ENCODE assay signal across 8 mouse cellular contexts in genomic region chr16:43334411-43335150, GRCm38 (mm10).
DNase-seq lines count a peak whose midpoint lies in the region; ATAC-seq and TF ChIP-seq lines count a peak whose summit lies in the region.

No protein-coding gene starts in this region.

- H3K4me2 ChIP-seq in lung, embryonic 14.5 days, result 0 out of 2 replicates have a peak overlapping the region, but pooled peaks have one; percentile 16

- no peaks in the 10 kb centered on the region for H3K9me3 ChIP-seq in lung, embryonic 14.5 days (ENCODE audit: low read depth, low read length)
- H3K9me3 ChIP-seq in heart, embryonic 10.5 days, result no peaks in the 10 kb centered on the region

- H3K4me1 ChIP-seq in lung, embryonic 14.5 days (ENCODE audit: insufficient read depth), result no peaks in the 10 kb centered on the region
- peaks cover 22% of the 10 kb centered on the region for H3K4me1 ChIP-seq in lung, adult 2 months (ENCODE audit: control insufficient read depth, insufficient read depth, low read length)
- H3K4me1 ChIP-seq in heart, embryonic 10.5 days, result peaks cover 17% of the 10 kb centered on the region

- H3K36me3 ChIP-seq in lung, embryonic 14.5 days (ENCODE audit: insufficient read depth), result no peaks in the 10 kb centered on the region
- no peaks in the 10 kb centered on the region for H3K36me3 ChIP-seq in heart, embryonic 10.5 days

- no peak for TF ChIP-seq CTCF in lung, embryonic 14.5 days (IDR thresholded peaks at IDR 0.05; ENCODE audit: low read depth)
- TF ChIP-seq CTCF in lung, adult 2 months (IDR thresholded peaks at IDR 0.05; ENCODE audit: insufficient read depth, low read length), result no peak

- ATAC-seq in lung, embryonic 14.5 days (ENCODE audit: insufficient read depth), result peak; percentile 64; the same call in 1 of the 2 replicates

- WGBS in lung, embryonic 14.5 days, result 20% methylated on average over 11 of the region's 11 CpGs
- WGBS in lung, adult 2 months, result 12% methylated on average over 11 of the region's 11 CpGs
- 21% methylated on average over 11 of the region's 11 CpGs for WGBS in heart, embryonic 10.5 days

- no peaks in the 10 kb centered on the region for H3K27me3 ChIP-seq in lung, embryonic 14.5 days (ENCODE audit: insufficient read depth, low read length)
- H3K27me3 ChIP-seq in heart, embryonic 10.5 days (ENCODE audit: insufficient read depth, poor library complexity, severe bottlenecking), result no peaks in the 10 kb centered on the region

- no peak overlapping the region for H3K4me3 ChIP-seq in lung, embryonic 14.5 days (ENCODE audit: low read depth, low read length)
- H3K4me3 ChIP-seq in lung, adult 2 months (replicated peaks; ENCODE audit: extremely low read depth, low read depth, low read length), result no peak overlapping the region
- H3K4me3 ChIP-seq in heart, embryonic 10.5 days, result peak overlapping the region; percentile 24; the same call in 1 of the 2 replicates

- peak; percentile 56 for DNase-seq in lung, embryonic 14.5 days
- no peak for DNase-seq in lung, adult 2 months
- peak; percentile 33 for DNase-seq in embryo, embryonic 10.5 days (ENCODE audit: low spot score)
- no peak for DNase-seq in heart, embryonic 10.5 days (ENCODE audit: low spot score)
- DNase-seq in kidney, postnatal 36 days, result peak; percentile 30 to 55
- DNase-seq in skeletal muscle tissue, adult 2 months (ENCODE audit: low read depth, low spot score), result peak; percentile 40
- no peak for DNase-seq in layer of hippocampus, adult 9-11 months
- no peak for DNase-seq in left cerebral cortex, adult 8-10 months (ENCODE audit: low spot score in 2 of 2)

- no peak overlapping the region for H3K9ac ChIP-seq in lung, embryonic 14.5 days

- H3K27ac ChIP-seq in lung, embryonic 14.5 days (ENCODE audit: low read depth), result peak overlapping the region; percentile 44
- H3K27ac ChIP-seq in heart, embryonic 10.5 days, result peak overlapping the region; percentile 59; the same call in 1 of the 2 replicates

- TF ChIP-seq POLR2A in lung, adult 2 months (IDR thresholded peaks at IDR 0.05; ENCODE audit: borderline replicate concordance, extremely low read depth, low read depth, low read length), result no peak

Comparison
In these comparisons a context has a peak if more than half of its experiments do, and no peak if none do; other contexts are left out.
1. DNase-seq: peak in lung, embryonic 14.5 days (single experiment), embryo, embryonic 10.5 days (single experiment), kidney, postnatal 36 days (2 of 2) and skeletal muscle tissue, adult 2 months (single experiment); none in lung, adult 2 months (single experiment), heart, embryonic 10.5 days (single experiment), layer of hippocampus, adult 9-11 months (single experiment) and left cerebral cortex, adult 8-10 months (0 of 2).